Mouse (Mus musculus): Measurements from ENCODE around the gene Ip6k2. TPM values are rescaled to one million over a fixed set of nuclear protein-coding genes. Genes with fewer than 3 reads are reported as not detected.

Gene Ip6k2
- 34.6 and 44.4 TPM in 2 replicates for polyA plus RNA-seq (2012)

DNA sequence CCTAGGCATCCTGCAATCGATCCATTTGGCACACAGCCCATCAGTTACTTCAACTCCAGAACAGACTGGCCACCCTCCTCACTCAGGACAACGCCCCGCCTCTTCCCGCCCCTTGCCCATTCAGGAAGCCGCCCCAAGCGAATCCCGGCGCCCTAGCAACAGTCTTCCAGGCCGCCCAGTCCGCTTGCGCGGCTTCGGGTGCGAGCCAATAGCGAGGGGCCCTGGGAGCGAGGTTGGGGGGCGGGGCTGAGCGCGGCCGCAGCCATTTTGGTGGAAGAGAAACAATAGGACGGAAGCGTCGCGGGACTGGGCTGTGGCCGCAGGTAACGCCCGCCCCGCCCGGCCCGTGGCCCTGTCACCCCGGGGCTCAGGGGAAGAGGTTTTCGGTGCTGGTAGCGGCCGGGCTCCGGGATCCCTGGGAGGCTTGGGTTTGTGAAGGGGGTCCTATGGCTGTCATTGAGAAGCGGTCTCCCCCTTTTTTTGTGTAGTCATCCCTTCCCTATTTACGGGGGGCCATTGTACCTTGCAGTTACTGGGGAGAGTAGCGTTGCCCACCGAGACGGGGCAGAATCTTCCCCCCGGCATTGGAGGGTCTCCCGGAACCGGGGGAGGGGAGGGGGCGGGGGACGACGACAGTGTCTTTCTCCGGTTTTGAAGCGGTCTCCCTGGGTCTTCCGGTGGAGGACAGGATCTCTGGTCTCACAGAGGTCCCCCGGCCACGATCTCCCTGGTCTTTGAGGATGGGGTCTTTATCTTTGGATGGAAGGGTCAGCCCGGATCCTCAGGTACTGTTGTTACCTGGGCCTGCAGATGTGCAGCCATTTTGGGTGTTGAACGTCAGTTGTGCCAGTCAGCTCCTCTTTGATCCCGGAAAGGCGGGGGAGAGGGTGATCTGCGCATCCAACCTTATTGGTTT lies at the start of gene Ip6k2:
Ip6k2 (plus strand) TSS at position 249 of the 916 bp plus-strand sequence.

DNA sequence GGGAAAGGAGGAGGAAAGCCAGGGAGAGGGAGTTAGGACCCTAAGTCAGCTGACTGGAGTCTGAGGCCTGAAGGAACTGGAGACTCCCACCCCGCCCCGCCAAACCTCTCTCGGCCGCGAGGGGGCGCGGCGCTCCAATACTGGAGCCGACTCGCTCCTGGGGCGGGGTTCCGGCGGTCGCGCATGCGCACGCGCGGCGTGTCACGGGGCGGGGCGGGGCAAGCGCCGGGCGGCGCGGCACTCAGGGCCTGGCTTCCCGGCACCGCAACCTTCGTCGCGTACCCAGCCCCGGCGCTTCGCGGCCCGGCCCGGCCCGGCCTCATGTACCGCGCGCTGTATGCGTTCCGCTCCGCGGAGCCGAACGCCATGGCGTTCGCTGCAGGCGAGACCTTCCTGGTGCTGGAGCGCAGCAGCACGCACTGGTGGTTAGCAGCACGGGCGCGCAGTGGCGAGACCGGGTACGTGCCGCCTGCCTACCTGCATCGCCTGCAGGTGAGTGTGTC lies 24.6 kb downstream of the Ip6k2 start, which contains the start of gene Nckipsd:
Nckipsd (plus strand) TSS at position 206 of the 503 bp plus-strand sequence.

DNA sequence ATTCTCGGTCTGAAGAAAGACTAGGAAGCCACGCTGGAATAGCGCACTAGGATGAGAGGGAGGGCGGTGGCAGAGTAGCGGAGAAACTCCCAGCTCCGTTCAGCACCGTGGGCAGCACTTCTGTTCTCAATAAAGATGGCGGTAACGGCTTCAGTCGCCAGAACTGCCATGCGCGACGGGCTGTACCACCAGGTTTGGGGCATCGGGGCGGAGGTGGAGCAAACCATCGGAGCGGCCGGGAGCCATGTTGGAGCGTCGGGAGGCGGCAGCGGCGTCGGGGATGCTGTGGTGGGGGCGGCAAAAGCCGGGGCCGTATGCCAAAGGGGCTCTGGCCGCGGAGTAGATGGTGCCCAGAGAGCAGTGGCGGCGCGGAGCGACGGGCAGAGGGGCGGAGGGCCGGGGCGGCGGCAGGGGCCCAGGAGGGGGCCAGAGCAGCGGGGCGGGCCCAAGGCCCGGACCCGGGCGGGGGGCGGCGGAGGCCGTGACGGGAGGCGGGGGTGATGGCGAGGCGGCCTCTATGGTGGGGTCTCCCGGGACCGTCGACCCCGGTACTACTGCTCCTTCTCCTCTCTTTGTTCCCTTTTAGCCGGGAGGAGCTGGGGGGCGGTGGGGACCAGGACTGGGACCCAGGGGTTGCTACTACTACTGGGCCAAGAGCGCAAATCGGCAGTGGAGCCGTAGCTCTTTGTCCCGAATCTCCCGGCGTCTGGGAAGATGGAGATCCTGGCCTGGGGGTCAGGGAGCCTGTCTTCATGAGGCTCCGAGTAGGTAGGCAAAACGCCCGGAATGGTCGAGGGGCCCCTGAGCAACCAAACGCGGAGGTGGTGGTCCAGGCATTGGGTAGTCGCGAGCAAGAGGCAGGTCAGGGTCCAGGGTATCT lies 42.5 kb downstream of the Ip6k2 start, which contains the start of gene Celsr3:
Celsr3 (plus strand) TSS at position 501 of the 880 bp plus-strand sequence.

DNA sequence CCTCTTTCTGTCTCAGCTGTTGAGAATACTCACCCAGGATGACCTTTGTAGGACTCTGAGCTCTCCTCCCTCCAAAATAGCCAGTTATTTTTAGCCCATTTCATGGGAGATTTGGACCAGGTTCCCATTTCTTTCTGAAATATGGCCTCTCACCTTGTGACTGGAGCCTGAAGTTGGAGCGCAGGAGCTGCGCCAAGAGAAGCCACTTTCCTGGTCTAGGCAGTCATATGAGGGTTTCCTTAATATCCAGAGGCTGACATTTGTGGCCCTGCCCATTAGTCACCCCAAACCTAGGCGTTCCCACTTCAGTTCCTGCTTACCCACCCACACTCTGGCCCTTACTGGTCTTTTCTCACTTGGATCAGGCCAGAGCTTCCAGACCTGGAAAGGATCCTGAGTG lies 69.4 kb downstream of the Ip6k2 start, which contains the start of gene Slc26a6:
Slc26a6 (plus strand) TSS at position 308 of the 400 bp plus-strand sequence.

Other genes starting within 250 kb of the Ip6k2 start
- 127 and 152 TPM in 2 replicates for gene Impdh2, start 223.5 kb upstream of the Ip6k2 start, polyA plus RNA-seq (2012)
- gene Ndufaf3, start 216.4 kb upstream of the Ip6k2 start, polyA plus RNA-seq (2012) = 12.2 and 15.7 TPM in 2 replicates
- 121 and 172 TPM in 2 replicates for gene Dalrd3, start 213.9 kb upstream of the Ip6k2 start, polyA plus RNA-seq (2012)
- 10.9 and 13.4 TPM in 2 replicates for gene Wdr6, start 205.1 kb upstream of the Ip6k2 start, polyA plus RNA-seq (2012)
- gene P4htm, start 186.1 kb upstream of the Ip6k2 start, polyA plus RNA-seq (2012) = 3.3 and 5.9 TPM in 2 replicates
- 112 and 130 TPM in 2 replicates for gene Arih2, start 134.4 kb upstream of the Ip6k2 start, polyA plus RNA-seq (2012)
- 10.8 and 12.1 TPM in 2 replicates for gene Slc25a20, start 121.7 kb upstream of the Ip6k2 start, polyA plus RNA-seq (2012)
- 9.0 and 9.9 TPM in 2 replicates for gene Prkar2a, start 94.5 kb upstream of the Ip6k2 start, polyA plus RNA-seq (2012)
- 13.0 and 23.5 TPM in 2 replicates for gene Nckipsd, start 24.6 kb downstream of the Ip6k2 start, polyA plus RNA-seq (2012)
- 7.8 and 12.7 TPM in 2 replicates for gene Celsr3, start 42.5 kb downstream of the Ip6k2 start, polyA plus RNA-seq (2012)
- gene Slc26a6, start 69.5 kb downstream of the Ip6k2 start, polyA plus RNA-seq (2012) = 6.9 and 8.8 TPM in 2 replicates
- 0.10 TPM in 1 of 2 replicates, not detected in the other for gene Tmem89, start 130.8 kb downstream of the Ip6k2 start, polyA plus RNA-seq (2012)
- 398 and 417 TPM in 2 replicates for gene Uqcrc1, start 152.8 kb downstream of the Ip6k2 start, polyA plus RNA-seq (2012)
- 1.2 and 1.3 TPM in 2 replicates for gene Col7a1, start 169.8 kb downstream of the Ip6k2 start, polyA plus RNA-seq (2012)
- not detected in 2 replicates for gene Ucn2, start 202.2 kb downstream of the Ip6k2 start, polyA plus RNA-seq (2012)
- gene Pfkfb4, start 208.0 kb downstream of the Ip6k2 start, polyA plus RNA-seq (2012) = 2.8 and 4.1 TPM in 2 replicates

Measured in megakaryocyte-erythroid progenitor cell, adult 5 weeks (primary cell).